Mouse (Mus musculus) testis, adult 2 months (tissue): Measurements from ENCODE around the gene Pdgfa.

Source experiments
- CTCF ChIP-seq: fragments of 200-500 bp; IDR thresholded peaks from 2 replicates; pipeline ENCODE4 v1.5.1; 2012; ENCODE audit warnings: low read depth, mild to moderate bottlenecking, inconsistent platforms, low read length, moderate library complexity; ENCODE audit not compliant: control insufficient read depth, insufficient read depth, insufficient replicate concordance
- POLR2A ChIP-seq: fragments of 200-500 bp; IDR thresholded peaks from 2 replicates; pipeline ENCODE4 v1.6.1; 2012; ENCODE audit warnings: low read depth, mild to moderate bottlenecking, inconsistent platforms, low read length, moderate library complexity; ENCODE audit not compliant: control insufficient read depth

DNA sequence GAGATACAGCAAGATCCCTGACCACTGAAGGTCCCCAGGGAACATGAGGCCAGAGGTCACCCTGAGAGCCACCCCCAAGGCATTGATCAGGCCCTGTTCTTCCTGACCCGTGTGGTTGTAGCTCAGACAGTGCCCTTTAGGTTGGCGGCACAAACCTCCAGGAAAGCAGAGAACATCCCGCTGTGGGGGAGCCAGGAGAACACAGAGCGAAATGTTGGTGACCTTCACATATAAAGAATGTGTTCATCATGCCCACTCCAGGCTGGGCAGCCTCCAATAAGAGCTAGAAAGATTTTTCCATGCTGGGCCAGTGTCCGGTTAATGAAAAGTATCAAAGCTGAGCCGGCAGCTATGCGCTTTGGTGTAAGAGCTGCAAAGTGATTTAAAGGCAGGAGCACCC lies 43.2 kb downstream of the Pdgfa start:
- TF ChIP-seq POLR2A (no peak), CTCF (no peak)
